Mouse (Mus musculus): ENCODE results near the gene Ryr3.

Gene Ryr3

GRCm38 (mm10) chr2:112774762-112775161, 442.1 kb downstream of the Ryr3 start:
- DNase-seq, result peak; percentile 84 to 87

- peak; percentile 29 to 32 for DNase-seq
Observed at GRCm38 (mm10) chr2:112767665-112768064, 449.2 kb downstream of the Ryr3 start.

- peak; percentile 66 to 73 for DNase-seq
Observed at GRCm38 (mm10) chr2:112765046-112765445, 451.9 kb downstream of the Ryr3 start.

- no peak for DNase-seq
Observed at GRCm38 (mm10) chr2:112764274-112764673, 452.6 kb downstream of the Ryr3 start.

- no peak for DNase-seq
Observed at GRCm38 (mm10) chr2:112762006-112762405, 454.9 kb downstream of the Ryr3 start.

- DNase-seq, result peak; percentile 46 to 58
Observed at GRCm38 (mm10) chr2:112761196-112761913, 455.5 kb downstream of the Ryr3 start.

GRCm38 (mm10) chr2:112760692-112761091, 456.2 kb downstream of the Ryr3 start:
- no peak for DNase-seq

- DNase-seq, result peak; percentile 14 to 17
Observed at GRCm38 (mm10) chr2:112759678-112760077, 457.2 kb downstream of the Ryr3 start.

- no peak for DNase-seq
Observed at GRCm38 (mm10) chr2:112758732-112759131, 458.2 kb downstream of the Ryr3 start.

GRCm38 (mm10) chr2:112753316-112753715, 463.6 kb downstream of the Ryr3 start:
- DNase-seq, result no peak

- DNase-seq, result no peak
Observed at GRCm38 (mm10) chr2:112751416-112751815, 465.5 kb downstream of the Ryr3 start.

- no peak for DNase-seq
Observed at GRCm38 (mm10) chr2:112748532-112748931, 468.4 kb downstream of the Ryr3 start.

- no peak for DNase-seq
Observed at GRCm38 (mm10) chr2:112732942-112733341, 484.0 kb downstream of the Ryr3 start.

GRCm38 (mm10) chr2:112727842-112728241, 489.1 kb downstream of the Ryr3 start:
- peak; percentile 13 to 26 for DNase-seq

GRCm38 (mm10) chr2:112721217-112721616, 495.7 kb downstream of the Ryr3 start:
- DNase-seq, result no peak

GRCm38 (mm10) chr2:112720715-112721114, 496.2 kb downstream of the Ryr3 start:
- peak in 1 of 2 experiments; percentile 3 for DNase-seq

GRCm38 (mm10) chr2:112714648-112715047, 502.2 kb downstream of the Ryr3 start:
- DNase-seq, result no peak

- DNase-seq, result peak in 1 of 2 experiments; percentile 5
Observed at GRCm38 (mm10) chr2:112681817-112682216, 535.1 kb downstream of the Ryr3 start.

- DNase-seq, result no peak
Observed at GRCm38 (mm10) chr2:112677246-112677645, 539.6 kb downstream of the Ryr3 start.

- DNase-seq, result no peak
Observed at GRCm38 (mm10) chr2:112676721-112677120, 540.2 kb downstream of the Ryr3 start.

GRCm38 (mm10) chr2:112676175-112676574, 540.7 kb downstream of the Ryr3 start:
- no peak for DNase-seq

GRCm38 (mm10) chr2:112669461-112669860, 547.4 kb downstream of the Ryr3 start:
- no peak for DNase-seq

GRCm38 (mm10) chr2:112656131-112656530, 560.8 kb downstream of the Ryr3 start:
- DNase-seq, result no peak

- DNase-seq, result no peak
Observed at GRCm38 (mm10) chr2:112653836-112654235, 563.1 kb downstream of the Ryr3 start.

GRCm38 (mm10) chr2:112637206-112637605, 579.7 kb downstream of the Ryr3 start:
- DNase-seq, result peak; percentile 60
